Mouse (Mus musculus) forebrain, embryonic 12.5 days (tissue): ENCODE data around the gene Styk1. TPM values are rescaled to one million over a fixed set of nuclear protein-coding genes. Genes with fewer than 3 reads are reported as not detected.

Experiments used
- ATAC-seq: fragments of 200-750 bp; cut with Nextera tagmentation; 2 replicates; pipeline ENCODE4 v1.8.0; 2017; ENCODE audit warnings: moderate TSS enrichment; ENCODE audit not compliant: low FRiP score
- H3K27ac ChIP-seq: fragments of 300-500 bp; sonication (generic); 2 replicates; pipeline ENCODE4 v1.5.1; 2016; ENCODE audit warnings: mild to moderate bottlenecking
- H3K27me3 ChIP-seq: fragments of 300-500 bp; sonication (generic); 2 replicates; pipeline ENCODE4 v1.6.1; 2016; ENCODE audit warnings: mild to moderate bottlenecking
- H3K36me3 ChIP-seq: fragments of 300-500 bp; sonication (generic); replicated peaks from 2 replicates; pipeline ENCODE4 v1.6.1; 2016; ENCODE audit warnings: mild to moderate bottlenecking
- H3K4me1 ChIP-seq: fragments of 300-500 bp; sonication (generic); 2 replicates; pipeline ENCODE4 v1.6.1; 2016
- H3K4me2 ChIP-seq: fragments of 300-500 bp; sonication (generic); 2 replicates; pipeline ENCODE4 v1.6.1; 2016; ENCODE audit warnings: mild to moderate bottlenecking, moderate library complexity
- H3K4me3 ChIP-seq: fragments of 300-500 bp; sonication (generic); replicated peaks from 2 replicates; pipeline ENCODE4 v1.5.1; 2016; ENCODE audit warnings: mild to moderate bottlenecking
- H3K9ac ChIP-seq: fragments of 300-500 bp; sonication (generic); 2 replicates; pipeline ENCODE4 v1.6.1; 2016; ENCODE audit warnings: mild to moderate bottlenecking
- H3K9me3 ChIP-seq: fragments of 300-500 bp; sonication (generic); 2 replicates; pipeline ENCODE4 v1.6.1; 2016
- WGBS: fragments of 180-500 bp; shearing (Covaris S2); methylation state at CpG from one replicate; pipeline ENCODE4 v1.1.7; 2016; 5-methylcytosine and 5-hydroxymethylcytosine counted together
- polyA plus RNA-seq: library from polyadenylated mRNA; unstranded; fragments of >200 nt; fragmentation: Nextera tagmentation; extraction: Ambion mirVana; gene quantifications from 2 replicates; pipeline ENCODE4 v1.2.1, GENCODE M21; 2016

Gene Styk1
- polyA plus RNA-seq, 1 experiment from 2014 or later, result 0.83 TPM

DNA sequence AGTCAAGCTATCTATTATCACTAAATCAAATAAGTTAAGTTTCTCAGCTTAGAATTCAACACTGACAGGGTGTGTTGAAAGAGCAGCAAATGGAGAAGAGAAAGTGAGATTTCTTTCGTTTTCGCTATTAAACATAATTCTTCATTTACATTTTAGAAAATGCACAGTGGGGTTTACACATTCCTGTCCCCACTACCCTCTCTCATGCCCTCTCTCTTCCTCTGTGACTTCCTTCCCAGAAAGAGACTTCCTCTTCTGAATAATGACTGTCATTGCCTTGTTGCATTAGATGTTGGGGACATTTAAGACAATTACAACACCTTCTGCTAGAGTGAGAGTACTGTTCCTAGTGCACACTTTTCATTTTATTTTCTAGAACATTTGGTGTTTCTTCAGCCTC lies 83.8 kb downstream of the Styk1 start:
- no peak overlapping the region for H3K27ac ChIP-seq
- WGBS, result 91% methylated on average over 2 of the region's 2 CpGs
- no peaks in the 10 kb centered on the region for H3K4me1 ChIP-seq
- no peaks in the 10 kb centered on the region for H3K9me3 ChIP-seq
- H3K4me2 ChIP-seq, result no peak overlapping the region
- H3K36me3 ChIP-seq, result no peaks in the 10 kb centered on the region
- no peak overlapping the region for H3K4me3 ChIP-seq
- no peak overlapping the region for H3K9ac ChIP-seq
- H3K27me3 ChIP-seq, result no peaks in the 10 kb centered on the region
- no peak for ATAC-seq

DNA sequence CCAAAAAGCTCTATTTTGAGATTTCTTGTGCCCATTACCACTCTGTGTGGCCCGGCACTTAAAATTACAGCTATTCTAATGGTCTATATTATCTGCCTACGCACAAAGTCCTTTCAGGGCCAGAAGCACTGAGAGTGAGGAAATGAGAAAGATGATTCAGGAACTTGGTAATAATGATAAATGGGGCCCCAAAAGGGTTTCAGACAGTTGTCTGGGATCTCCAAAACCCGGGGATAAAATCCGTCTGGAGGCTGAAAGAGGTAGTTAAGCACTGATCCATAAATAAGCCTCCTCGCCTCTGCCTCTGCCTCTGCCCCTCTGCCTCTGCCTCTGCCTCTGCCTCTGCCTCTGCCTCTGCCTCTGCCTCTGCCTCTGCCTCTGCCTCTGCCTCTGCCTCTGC lies 89.2 kb downstream of the Styk1 start:
- WGBS, result 88% methylated on average over 5 of the region's 5 CpGs

DNA sequence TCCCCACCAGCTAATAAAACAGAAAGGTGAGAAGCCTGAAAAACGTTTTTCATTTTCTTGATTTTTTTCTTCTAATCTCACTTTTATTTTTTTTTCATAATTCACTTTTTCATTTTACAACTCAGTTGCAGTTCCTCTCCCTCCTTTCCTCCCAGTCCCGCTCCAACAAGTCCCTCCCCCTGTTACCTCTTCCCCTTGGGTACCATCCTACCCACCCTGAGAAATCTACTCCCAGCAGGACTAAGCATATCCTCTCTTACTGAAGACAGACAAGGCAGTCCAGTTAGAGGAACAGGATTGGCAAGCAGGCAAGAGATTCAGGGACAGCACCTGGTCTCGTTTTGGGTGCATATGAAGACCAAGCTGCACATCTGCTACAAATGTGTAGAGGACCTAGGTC lies 90.6 kb downstream of the Styk1 start:
- WGBS, result 62% methylated on average over 3 of the region's 3 CpGs
- no peak for ATAC-seq
- H3K4me1 ChIP-seq, result no peaks in the 10 kb centered on the region

More for the DNA sequence above, 89.2 kb downstream of the Styk1 start:
- no peak overlapping the region for H3K27ac ChIP-seq
- no peak for ATAC-seq
- peaks cover 9% of the 10 kb centered on the region; the same call in 1 of the 2 replicates for H3K9me3 ChIP-seq
- no peak overlapping the region for H3K9ac ChIP-seq
- no peaks in the 10 kb centered on the region for H3K4me1 ChIP-seq
- H3K4me2 ChIP-seq, result no peak overlapping the region
- no peaks in the 10 kb centered on the region for H3K36me3 ChIP-seq
- no peaks in the 10 kb centered on the region for H3K27me3 ChIP-seq
- H3K4me3 ChIP-seq, result no peak overlapping the region

DNA sequence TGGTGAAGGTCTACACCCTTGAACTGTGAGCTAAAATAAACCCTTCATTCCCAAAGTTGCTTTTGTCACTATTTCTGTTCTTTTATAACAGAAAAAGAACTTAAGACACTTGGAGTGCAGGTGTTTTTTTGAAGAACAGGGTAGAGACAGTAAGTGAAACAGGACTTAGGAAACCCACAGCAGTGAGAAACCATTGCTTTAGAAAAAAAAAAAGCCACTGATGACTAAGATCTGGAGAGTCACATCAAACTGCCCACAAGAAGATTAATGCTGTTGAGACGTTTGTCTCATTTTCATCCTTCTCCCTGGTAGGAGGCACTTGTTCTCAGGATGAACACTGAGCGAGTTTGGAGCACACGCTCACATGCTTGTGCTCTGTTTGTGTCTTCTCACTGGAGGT lies 91.4 kb downstream of the Styk1 start:
- H3K9me3 ChIP-seq, result peaks cover 9% of the 10 kb centered on the region; the same call in 1 of the 2 replicates
- no peak overlapping the region for H3K4me2 ChIP-seq
- no peak overlapping the region for H3K27ac ChIP-seq
- H3K4me1 ChIP-seq, result no peaks in the 10 kb centered on the region
- no peaks in the 10 kb centered on the region for H3K36me3 ChIP-seq
- no peaks in the 10 kb centered on the region for H3K27me3 ChIP-seq
- 84% methylated on average over 3 of the region's 3 CpGs for WGBS
- no peak overlapping the region for H3K9ac ChIP-seq
- ATAC-seq, result no peak
- H3K4me3 ChIP-seq, result no peak overlapping the region

More for the DNA sequence above, 90.6 kb downstream of the Styk1 start:
- H3K4me3 ChIP-seq, result no peak overlapping the region
- H3K4me2 ChIP-seq, result no peak overlapping the region
- H3K9me3 ChIP-seq, result peaks cover 9% of the 10 kb centered on the region; the same call in 1 of the 2 replicates
- no peaks in the 10 kb centered on the region for H3K27me3 ChIP-seq
- H3K36me3 ChIP-seq, result no peaks in the 10 kb centered on the region
- H3K9ac ChIP-seq, result no peak overlapping the region
- no peak overlapping the region for H3K27ac ChIP-seq

Other genes with a start within 250 kb of the Styk1 start
- not detected in 2 replicates for gene Klra2, start 106.2 kb downstream of the Styk1 start, polyA plus RNA-seq
- gene Magohb, start 60.4 kb downstream of the Styk1 start, polyA plus RNA-seq, result 61.5 and 64.5 TPM in 2 replicates
- gene Ybx3, start 34.9 kb upstream of the Styk1 start, polyA plus RNA-seq, result 29.9 and 33.8 TPM in 2 replicates
- not detected in 2 replicates for gene 5430401F13Rik, start 132.8 kb upstream of the Styk1 start, polyA plus RNA-seq
- not detected in 2 replicates for gene Gm6619, start 132.8 kb upstream of the Styk1 start, polyA plus RNA-seq